Mouse (Mus musculus) cerebellum, postnatal 4 days (tissue): ENCODE measurements around the gene Gjb4.

Experiments used
- DNase-seq, 2 experiments: peaks; one replicate each; pipeline ENCODE4 v3.0.0; 2022; ENCODE audit warnings: low spot score in 2 of 2, mixed read lengths in 1 of 2

The Gjb4 gene

GRCm38 (mm10) chr4:127306915-127307314 is 47.0 kb downstream of the Gjb4 start:
- DNase-seq: no peak

- no peak for DNase-seq
Measured at GRCm38 (mm10) chr4:127303796-127304195, 50.1 kb downstream of the Gjb4 start.
